Comparison of ENCODE assay signal across 8 mouse cellular contexts in the genomic region with DNA sequence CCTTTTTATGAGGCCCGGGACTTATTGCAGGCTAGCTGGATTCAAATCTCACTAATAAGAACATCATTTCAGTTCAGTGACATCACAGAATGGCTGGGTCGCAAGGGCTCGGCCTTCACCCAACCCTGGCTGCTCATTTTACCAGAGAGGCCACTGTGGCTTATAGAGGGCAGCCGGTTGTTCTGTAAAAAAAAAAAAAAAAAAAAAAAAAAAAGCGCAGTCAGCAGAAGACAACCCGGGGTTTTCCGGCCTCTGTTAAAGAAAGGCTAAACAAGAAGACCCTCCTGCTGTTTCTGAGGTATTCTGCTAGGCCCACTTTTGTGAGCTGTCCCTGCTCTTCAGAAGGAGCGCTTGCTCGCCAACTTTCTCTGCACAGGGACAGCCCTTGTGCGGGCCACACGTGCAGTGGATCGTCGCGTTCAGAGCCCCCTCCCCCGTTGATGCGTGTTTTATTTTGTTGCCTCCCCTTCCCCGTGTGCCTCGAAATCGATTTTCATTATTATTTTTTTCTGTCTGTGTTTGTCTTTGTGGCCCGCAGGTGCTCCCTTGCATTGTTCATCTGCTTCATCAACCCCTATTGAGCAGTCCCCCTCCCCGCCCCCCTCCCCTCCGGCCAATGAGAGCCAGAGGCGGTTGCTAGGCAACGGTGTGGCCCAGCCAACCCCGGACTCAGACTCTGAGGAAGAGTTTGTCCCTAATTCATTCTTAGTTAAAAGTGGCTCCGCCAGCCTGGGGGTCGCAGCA.
A peak's percentile ranks its signal among the peaks of the same experiment; 100 is the strongest.
DNase-seq lines count a peak whose midpoint lies in the region; ATAC-seq lines count a peak whose summit lies in the region.

No protein-coding gene starts in this region.

- 2% methylated on average over 27 of the region's 27 CpGs for WGBS in kidney, embryonic 15.5 days
- 2% methylated on average over 27 of the region's 27 CpGs for WGBS in embryonic facial prominence, embryonic 15.5 days
- 4% methylated on average over 27 of the region's 27 CpGs for WGBS in intestine, embryonic 16.5 days
- WGBS in midbrain, embryonic 16.5 days, result under 1% methylated on average over 27 of the region's 27 CpGs

- no peaks in the 10 kb centered on the region for H3K9me3 ChIP-seq in kidney, embryonic 15.5 days (replicated peaks)
- H3K9me3 ChIP-seq in embryonic facial prominence, embryonic 15.5 days (replicated peaks), result no peaks in the 10 kb centered on the region
- no peaks in the 10 kb centered on the region for H3K9me3 ChIP-seq in intestine, embryonic 16.5 days (ENCODE audit: control insufficient read depth, low read length)
- H3K9me3 ChIP-seq in midbrain, embryonic 16.5 days (replicated peaks; ENCODE audit: control insufficient read depth, low read length, poor library complexity, severe bottlenecking), result no peaks in the 10 kb centered on the region

- no peak overlapping the region for H3K27ac ChIP-seq in kidney, embryonic 15.5 days
- no peak overlapping the region for H3K27ac ChIP-seq in embryonic facial prominence, embryonic 15.5 days (replicated peaks)
- no peak overlapping the region for H3K27ac ChIP-seq in intestine, embryonic 16.5 days (ENCODE audit: low read length)
- H3K27ac ChIP-seq in midbrain, embryonic 16.5 days (ENCODE audit: low read length), result 0 out of 2 replicates have a peak overlapping the region, but pooled peaks have one; percentile 15

- H3K36me3 ChIP-seq in kidney, embryonic 15.5 days, result no peaks in the 10 kb centered on the region
- H3K36me3 ChIP-seq in embryonic facial prominence, embryonic 15.5 days, result no peaks in the 10 kb centered on the region
- H3K36me3 ChIP-seq in intestine, embryonic 16.5 days (ENCODE audit: control insufficient read depth, insufficient read depth, low read length), result no peaks in the 10 kb centered on the region
- H3K36me3 ChIP-seq in midbrain, embryonic 16.5 days (ENCODE audit: control insufficient read depth, insufficient read depth, low read length), result no peaks in the 10 kb centered on the region

- no peak overlapping the region for H3K9ac ChIP-seq in kidney, embryonic 15.5 days
- H3K9ac ChIP-seq in embryonic facial prominence, embryonic 15.5 days, result 0 out of 2 replicates have a peak overlapping the region, but pooled peaks have one; percentile 21
- H3K9ac ChIP-seq in intestine, embryonic 16.5 days (ENCODE audit: low read depth, low read length), result peak overlapping the region; percentile 44; the same call in 1 of the 2 replicates
- 0 out of 2 replicates have a peak overlapping the region, but pooled peaks have one; percentile 31 for H3K9ac ChIP-seq in midbrain, embryonic 16.5 days (ENCODE audit: low read depth, low read length)

- no peak for DNase-seq in kidney, adult 11 months
- peak; percentile 9 for DNase-seq in adrenal gland, adult 8-10 months
- no peak for DNase-seq in urinary bladder, postnatal 25 days (ENCODE audit: low spot score)
- no peak for DNase-seq in layer of hippocampus, adult 9-11 months

- peak overlapping the region; percentile 67 for H3K4me2 ChIP-seq in kidney, embryonic 15.5 days
- H3K4me2 ChIP-seq in embryonic facial prominence, embryonic 15.5 days (replicated peaks), result peak overlapping the region; percentile 58
- peak overlapping the region; percentile 58 for H3K4me2 ChIP-seq in intestine, embryonic 16.5 days (ENCODE audit: low read depth, low read length)
- peak overlapping the region; percentile 65 for H3K4me2 ChIP-seq in midbrain, embryonic 16.5 days (ENCODE audit: low read length)

- H3K4me3 ChIP-seq in kidney, embryonic 15.5 days (replicated peaks), result peak overlapping the region; percentile 41
- H3K4me3 ChIP-seq in embryonic facial prominence, embryonic 15.5 days (replicated peaks), result peak overlapping the region; percentile 35
- H3K4me3 ChIP-seq in intestine, embryonic 16.5 days (ENCODE audit: low read length), result peak overlapping the region; percentile 38
- H3K4me3 ChIP-seq in midbrain, embryonic 16.5 days (ENCODE audit: low read depth, low read length), result peak overlapping the region; percentile 38

- H3K4me1 ChIP-seq in kidney, embryonic 15.5 days, result peaks cover 36% of the 10 kb centered on the region
- H3K4me1 ChIP-seq in embryonic facial prominence, embryonic 15.5 days, result peaks cover 24% of the 10 kb centered on the region
- H3K4me1 ChIP-seq in intestine, embryonic 16.5 days (ENCODE audit: control insufficient read depth, insufficient read depth, low read length), result peaks cover 8% of the 10 kb centered on the region; the same call in 1 of the 2 replicates
- peaks cover 10% of the 10 kb centered on the region for H3K4me1 ChIP-seq in midbrain, embryonic 16.5 days (ENCODE audit: control insufficient read depth, insufficient read depth, low read length)

- ATAC-seq in kidney, embryonic 15.5 days (replicated peaks; ENCODE audit: low FRiP score), result peak; percentile 91
- ATAC-seq in embryonic facial prominence, embryonic 15.5 days (ENCODE audit: insufficient number of reproducible peaks, low FRiP score, low TSS enrichment, low read depth), result peak; percentile 77
- peak; percentile 87 for ATAC-seq in intestine, embryonic 16.5 days
- ATAC-seq in midbrain, embryonic 16.5 days, result peak; percentile 93

- peaks cover 17% of the 10 kb centered on the region; the same call in 1 of the 2 replicates for H3K27me3 ChIP-seq in kidney, embryonic 15.5 days
- H3K27me3 ChIP-seq in embryonic facial prominence, embryonic 15.5 days, result no peaks in the 10 kb centered on the region
- H3K27me3 ChIP-seq in intestine, embryonic 16.5 days (replicated peaks; ENCODE audit: control insufficient read depth, insufficient read depth, low read length), result no peaks in the 10 kb centered on the region
- H3K27me3 ChIP-seq in midbrain, embryonic 16.5 days (ENCODE audit: control insufficient read depth, insufficient read depth, low read depth, low read length), result 0 out of 2 replicates have a peak, but pooled peaks cover 2% of the 10 kb centered on the region
